Mouse (Mus musculus): Measurements from ENCODE around the gene Pard3b.

Pard3b gene

GRCm38 (mm10) chr1:61924958-61925357 is 286.3 kb downstream of the Pard3b start:
- DNase-seq (ENCODE audit: low read depth in 1 of 2, low spot score in 2 of 2), result no peak

- DNase-seq (ENCODE audit: low read depth in 1 of 2, low spot score in 2 of 2), result no peak
Observed at GRCm38 (mm10) chr1:61925541-61925940, 286.9 kb downstream of the Pard3b start.

- no peak for DNase-seq (ENCODE audit: low read depth in 1 of 2, low spot score in 2 of 2)
Observed at GRCm38 (mm10) chr1:61928131-61928761, 289.6 kb downstream of the Pard3b start.

- no peak for DNase-seq (ENCODE audit: low read depth in 1 of 2, low spot score in 2 of 2)
Observed at GRCm38 (mm10) chr1:61933574-61933973, 294.9 kb downstream of the Pard3b start.

GRCm38 (mm10) chr1:61934760-61935159 is 296.1 kb downstream of the Pard3b start:
- DNase-seq (ENCODE audit: low read depth in 1 of 2, low spot score in 2 of 2), result no peak

GRCm38 (mm10) chr1:61939882-61940281 is 301.3 kb downstream of the Pard3b start:
- DNase-seq (ENCODE audit: low read depth in 1 of 2, low spot score in 2 of 2), result no peak

- DNase-seq (ENCODE audit: low read depth in 1 of 2, low spot score in 2 of 2), result no peak
Observed at GRCm38 (mm10) chr1:61961533-61961932, 322.9 kb downstream of the Pard3b start.

- no peak for DNase-seq (ENCODE audit: low read depth in 1 of 2, low spot score in 2 of 2)
Observed at GRCm38 (mm10) chr1:61962571-61962970, 323.9 kb downstream of the Pard3b start.

- no peak for DNase-seq (ENCODE audit: low read depth in 1 of 2, low spot score in 2 of 2)
Observed at GRCm38 (mm10) chr1:61967124-61967523, 328.5 kb downstream of the Pard3b start.

- no peak for DNase-seq (ENCODE audit: low read depth in 1 of 2, low spot score in 2 of 2)
Observed at GRCm38 (mm10) chr1:61967807-61968206, 329.2 kb downstream of the Pard3b start.

- no peak for DNase-seq (ENCODE audit: low read depth in 1 of 2, low spot score in 2 of 2)
Observed at GRCm38 (mm10) chr1:61997711-61998110, 359.1 kb downstream of the Pard3b start.

GRCm38 (mm10) chr1:62008811-62009210 is 370.2 kb downstream of the Pard3b start:
- no peak for DNase-seq (ENCODE audit: low read depth in 1 of 2, low spot score in 2 of 2)

- DNase-seq (ENCODE audit: low read depth in 1 of 2, low spot score in 2 of 2), result no peak
Observed at GRCm38 (mm10) chr1:62011712-62012111, 373.1 kb downstream of the Pard3b start.

GRCm38 (mm10) chr1:62016536-62017300 is 378.1 kb downstream of the Pard3b start:
- DNase-seq (ENCODE audit: low read depth in 1 of 2, low spot score in 2 of 2), result no peak

- no peak for DNase-seq (ENCODE audit: low read depth in 1 of 2, low spot score in 2 of 2)
Observed at GRCm38 (mm10) chr1:62018276-62018675, 379.7 kb downstream of the Pard3b start.

GRCm38 (mm10) chr1:62019743-62020142 is 381.1 kb downstream of the Pard3b start:
- DNase-seq (ENCODE audit: low read depth in 1 of 2, low spot score in 2 of 2), result no peak

GRCm38 (mm10) chr1:62041718-62042117 is 403.1 kb downstream of the Pard3b start:
- DNase-seq (ENCODE audit: low read depth in 1 of 2, low spot score in 2 of 2), result no peak

GRCm38 (mm10) chr1:62048592-62048991 is 410.0 kb downstream of the Pard3b start:
- DNase-seq (ENCODE audit: low read depth in 1 of 2, low spot score in 2 of 2), result no peak

GRCm38 (mm10) chr1:62051186-62051825 is 412.7 kb downstream of the Pard3b start:
- peak in 1 of 2 experiments; percentile 5 for DNase-seq (ENCODE audit: low read depth in 1 of 2, low spot score in 2 of 2)

- no peak for DNase-seq (ENCODE audit: low read depth in 1 of 2, low spot score in 2 of 2)
Observed at GRCm38 (mm10) chr1:62053167-62053638, 414.6 kb downstream of the Pard3b start.

- no peak for DNase-seq (ENCODE audit: low read depth in 1 of 2, low spot score in 2 of 2)
Observed at GRCm38 (mm10) chr1:62055280-62055679, 416.7 kb downstream of the Pard3b start.

GRCm38 (mm10) chr1:62070617-62071016 is 432.0 kb downstream of the Pard3b start:
- DNase-seq (ENCODE audit: low read depth in 1 of 2, low spot score in 2 of 2), result no peak
